Mouse (Mus musculus) forebrain, embryonic 11.5 days (tissue): ENCODE data around the gene Clec4d. TPM values are rescaled to one million over a fixed set of nuclear protein-coding genes. Genes with fewer than 3 reads are reported as not detected.
"Not testable (repeated sequence)": the region's sequence is repeated elsewhere in the genome, so short reads cannot be mapped to it uniquely, and the experiment has no call there.

Experiments used
- ATAC-seq: fragments of 200-750 bp; cut with Nextera tagmentation; replicated peaks from 2 replicates; pipeline ENCODE4 v1.8.0; 2017; ENCODE audit warnings: moderate TSS enrichment; ENCODE audit not compliant: low FRiP score
- DNase-seq: peaks from one replicate; pipeline ENCODE4 v3.0.0-alpha.2; 2017; ENCODE audit warnings: low spot score
- H3K27ac ChIP-seq: fragments of 300-500 bp; sonication (generic); 2 replicates; pipeline ENCODE4 v1.5.1; 2014; ENCODE audit warnings: low read depth, low read length
- H3K27me3 ChIP-seq: fragments of 300-500 bp; sonication (generic); 2 replicates; pipeline ENCODE4 v1.6.1; 2014; ENCODE audit warnings: mild to moderate bottlenecking, low read length, mixed read lengths; ENCODE audit not compliant: control insufficient read depth, insufficient read depth
- H3K36me3 ChIP-seq: fragments of 300-500 bp; sonication (generic); 2 replicates; pipeline ENCODE4 v1.6.1; 2014; ENCODE audit warnings: mild to moderate bottlenecking, low read length, moderate library complexity, mixed read lengths; ENCODE audit not compliant: control insufficient read depth, insufficient read depth
- H3K4me1 ChIP-seq: fragments of 300-500 bp; sonication (generic); replicated peaks from 2 replicates; pipeline ENCODE4 v1.6.1; 2014; ENCODE audit warnings: low read length, mixed read lengths; ENCODE audit not compliant: control insufficient read depth, insufficient read depth
- H3K4me2 ChIP-seq: fragments of 300-500 bp; sonication (generic); 2 replicates; pipeline ENCODE4 v1.6.1; 2014; ENCODE audit warnings: low read depth, mild to moderate bottlenecking, low read length, moderate library complexity, mixed read lengths; ENCODE audit not compliant: severe bottlenecking
- H3K4me3 ChIP-seq: fragments of 300-500 bp; sonication (generic); 2 replicates; pipeline ENCODE4 v1.5.1; 2014; ENCODE audit warnings: low read depth, low read length
- H3K9ac ChIP-seq: fragments of 300-500 bp; sonication (generic); 2 replicates; pipeline ENCODE4 v1.6.1; 2014; ENCODE audit warnings: low read length
- H3K9me3 ChIP-seq: fragments of 300-500 bp; sonication (generic); 2 replicates; pipeline ENCODE4 v1.6.1; 2016; ENCODE audit warnings: low read length, mixed read lengths; ENCODE audit not compliant: control insufficient read depth
- WGBS: fragments of 180-500 bp; shearing (Covaris S2); extraction: QIAGEN DNeasy Blood & Tissue Kit; methylation state at CpG from one replicate; pipeline ENCODE4 v1.1.7; 2014; 5-methylcytosine and 5-hydroxymethylcytosine counted together
- polyA plus RNA-seq: library from polyadenylated mRNA; unstranded; fragments of >200 nt; fragmentation: Nextera tagmentation; extraction: Ambion mirVana; gene quantifications from 2 replicates; pipeline ENCODE4 v1.2.1, GENCODE M21; 2014

Gene Clec4d
- polyA plus RNA-seq = not detected in 2 replicates

GRCm38 (mm10) chr6:123261555-123262161 is at the start of gene Clec4d:
Gene Clec4d, plus strand, starts transcription at chr6:123262111.
- no peak within 1 kb of the TSS for H3K9ac ChIP-seq
- no peak within 1 kb of the TSS for H3K4me3 ChIP-seq
- ATAC-seq (no peak), DNase-seq (no peak)
- H3K4me1 ChIP-seq = no peaks in the 10 kb centered on the region
- H3K36me3 ChIP-seq = no peaks in the 10 kb centered on the region
- H3K9me3 ChIP-seq = no peaks in the 10 kb centered on the region; the same call in 1 of the 2 replicates
- no peak within 1 kb of the TSS for H3K4me2 ChIP-seq
- no peak within 1 kb of the TSS for H3K27ac ChIP-seq
- WGBS = 74% methylated on average over 4 of the region's 4 CpGs
- H3K27me3 ChIP-seq = no peaks in the 10 kb centered on the region

GRCm38 (mm10) chr6:123227519-123228166 is 34.3 kb upstream of the Clec4d start:
- Histone ChIP-seq H3K4me1 (no peaks in the 10 kb centered on the region), H3K27ac (no peak overlapping the region), H3K27me3 (no peaks in the 10 kb centered on the region), H3K9me3 (no peaks in the 10 kb centered on the region), H3K36me3 (no peaks in the 10 kb centered on the region), H3K4me2 (no peak overlapping the region), H3K4me3 (no peak overlapping the region), H3K9ac (no peak overlapping the region)
- 79% methylated on average over 2 of the region's 2 CpGs for whole genome bisulfite sequencing
- DNase-seq (no peak), ATAC-seq (no peak)

- Histone ChIP-seq H3K4me2 (no peak within 1 kb of the TSS), H3K27ac (no peak within 1 kb of the TSS), H3K4me3 (no peak within 1 kb of the TSS), H3K27me3 (no peaks in the 10 kb centered on the region), H3K4me1 (no peaks in the 10 kb centered on the region), H3K9ac (no peak within 1 kb of the TSS), H3K9me3 (no peaks in the 10 kb centered on the region), H3K36me3 (no peaks in the 10 kb centered on the region)
- ATAC-seq (no peak), DNase-seq (no peak)
- WGBS = 81% methylated on average over 3 of the region's 3 CpGs
These were observed 32.3 kb upstream of the Clec4d start, which contains the start of gene Clec4n for GRCm38 (mm10) chr6:123229644-123230043. Gene Clec4n, plus strand, starts transcription at chr6:123229843.

GRCm38 (mm10) chr6:123231149-123231548 is 30.8 kb upstream of the Clec4d start:
- H3K36me3 ChIP-seq = no peaks in the 10 kb centered on the region
- no peaks in the 10 kb centered on the region for H3K4me1 ChIP-seq
- no peaks in the 10 kb centered on the region for H3K9me3 ChIP-seq
- H3K4me2 ChIP-seq = no peak overlapping the region
- H3K9ac ChIP-seq = no peak overlapping the region
- no peak overlapping the region for H3K27ac ChIP-seq
- no peak overlapping the region for H3K4me3 ChIP-seq
- no peak for DNase-seq
- no peak for ATAC-seq
- 75% methylated on average over 2 of the region's 2 CpGs for WGBS
- no peaks in the 10 kb centered on the region for H3K27me3 ChIP-seq

- Histone ChIP-seq H3K36me3 (no peaks in the 10 kb centered on the region), H3K27ac (no peak overlapping the region), H3K4me2 (no peak overlapping the region), H3K4me1 (no peaks in the 10 kb centered on the region), H3K27me3 (no peaks in the 10 kb centered on the region), H3K9ac (no peak overlapping the region), H3K4me3 (no peak overlapping the region), H3K9me3 (no peaks in the 10 kb centered on the region)
- no peak for DNase-seq
- no peak for ATAC-seq
These were observed 24.3 kb upstream of the Clec4d start for GRCm38 (mm10) chr6:123237582-123237981.

GRCm38 (mm10) chr6:123244201-123244600 is 17.7 kb upstream of the Clec4d start:
- Histone ChIP-seq H3K27ac (no peak overlapping the region), H3K4me2 (no peak overlapping the region), H3K36me3 (no peaks in the 10 kb centered on the region), H3K9ac (no peak overlapping the region), H3K27me3 (no peaks in the 10 kb centered on the region), H3K4me1 (no peaks in the 10 kb centered on the region), H3K4me3 (no peak overlapping the region), H3K9me3 (no peaks in the 10 kb centered on the region)
- DNase-seq (no peak), ATAC-seq (no peak)
- WGBS = 89% methylated on average over 5 of the region's 5 CpGs

- 87% methylated on average over 2 of the region's 2 CpGs for WGBS
- not testable (repeated sequence) for H3K4me1 ChIP-seq, H3K4me3 ChIP-seq, H3K4me2 ChIP-seq, H3K9me3 ChIP-seq, H3K27me3 ChIP-seq, H3K9ac ChIP-seq, H3K27ac ChIP-seq, DNase-seq, ATAC-seq, H3K36me3 ChIP-seq
These were observed 13.0 kb upstream of the Clec4d start for GRCm38 (mm10) chr6:123248862-123249261.

- H3K4me1 ChIP-seq = no peaks in the 10 kb centered on the region
- H3K36me3 ChIP-seq = no peaks in the 10 kb centered on the region
- no peak overlapping the region for H3K4me3 ChIP-seq
- DNase-seq = no peak
- no peak overlapping the region for H3K27ac ChIP-seq
- no peaks in the 10 kb centered on the region; the same call in 1 of the 2 replicates for H3K9me3 ChIP-seq
- no peaks in the 10 kb centered on the region for H3K27me3 ChIP-seq
- H3K9ac ChIP-seq = no peak overlapping the region
- no peak overlapping the region for H3K4me2 ChIP-seq
- ATAC-seq = no peak
These were observed 9.2 kb upstream of the Clec4d start for GRCm38 (mm10) chr6:123252735-123253134.

GRCm38 (mm10) chr6:123258946-123259345 is 3.0 kb upstream of the Clec4d start:
- H3K4me1 ChIP-seq = no peaks in the 10 kb centered on the region
- H3K4me3 ChIP-seq = no peak overlapping the region
- WGBS = 83% methylated on average over 3 of the region's 3 CpGs
- H3K27ac ChIP-seq = no peak overlapping the region
- no peaks in the 10 kb centered on the region for H3K27me3 ChIP-seq
- no peak overlapping the region for H3K9ac ChIP-seq
- no peak overlapping the region for H3K4me2 ChIP-seq
- H3K9me3 ChIP-seq = no peaks in the 10 kb centered on the region; the same call in 1 of the 2 replicates
- DNase-seq (no peak), ATAC-seq (no peak)
- H3K36me3 ChIP-seq = no peaks in the 10 kb centered on the region
